Mouse (Mus musculus) CH12.LX (cell line): Measurements from ENCODE around the gene Cox8a. TPM values are rescaled to one million over a fixed set of nuclear protein-coding genes. Genes with fewer than 3 reads are reported as not detected.

Source experiments
- DNase-seq: peaks from one replicate; pipeline ENCODE4 v3.0.0-alpha.2; 2013; ENCODE audit errors: extremely low read depth
- H3K27ac ChIP-seq: 2 replicates; pipeline ENCODE4 v1.5.1; 2012; ENCODE audit warnings: low read depth, mild to moderate bottlenecking, control low read depth, moderate library complexity; ENCODE audit not compliant: insufficient read depth
- H3K27me3 ChIP-seq: replicated peaks from 2 replicates; pipeline ENCODE3; 2012; ENCODE audit warnings: inconsistent platforms
- H3K36me3 ChIP-seq, 2 experiments: replicated peaks in 1 of 2; 2 replicates each; pipeline versions ENCODE3 to v1.6.1; 2012; ENCODE audit warnings: inconsistent platforms in 1 of 2, low read length in 1 of 2, mild to moderate bottlenecking in 1 of 2, mixed read lengths in 1 of 2, moderate library complexity in 1 of 2; ENCODE audit not compliant: control insufficient read depth in 1 of 2, insufficient read depth in 1 of 2
- H3K4me1 ChIP-seq, 2 experiments: 2 replicates each; pipeline ENCODE4 v1.6.1; 2012; ENCODE audit warnings: inconsistent platforms in 1 of 2, moderate library complexity in 1 of 2; ENCODE audit not compliant: insufficient read depth in 2 of 2, control insufficient read depth in 1 of 2
- H3K4me2 ChIP-seq: 2 replicates; pipeline ENCODE4 v1.6.1; 2012; ENCODE audit warnings: low read depth, mild to moderate bottlenecking, control low read depth; ENCODE audit not compliant: poor library complexity, insufficient read depth, severe bottlenecking
- H3K4me3 ChIP-seq, 3 experiments: fragments of 150-350 bp in 1 of 3; sonication (generic) in 1 of 3; replicated peaks in 1 of 3; 2 replicates each; pipeline versions ENCODE3 to v1.5.1; 2011 to 2012; ENCODE audit warnings: low read depth in 2 of 3, low read length in 2 of 3, mild to moderate bottlenecking in 2 of 3, moderate library complexity in 2 of 3, control low read depth in 1 of 3, improper control_type of control experiment in 1 of 3, inconsistent platforms in 1 of 3, mixed read lengths in 1 of 3; ENCODE audit not compliant: poor library complexity in 1 of 3
- H3K79me2 ChIP-seq: replicated peaks from 2 replicates; pipeline ENCODE4 v1.6.1; 2012; ENCODE audit warnings: mild to moderate bottlenecking, moderate library complexity; ENCODE audit not compliant: control insufficient read depth, poor library complexity, insufficient read depth, severe bottlenecking; ENCODE audit errors: extremely low read depth
- H3K9ac ChIP-seq: 2 replicates; pipeline ENCODE4 v1.6.1; 2012; ENCODE audit warnings: low read depth, mild to moderate bottlenecking, control low read depth, moderate library complexity; ENCODE audit not compliant: insufficient read depth
- H3K9me3 ChIP-seq: replicated peaks from 2 replicates; pipeline ENCODE3; 2012; ENCODE audit warnings: low read length, inconsistent platforms, mixed read lengths
- BHLHE40 ChIP-seq: IDR thresholded peaks from 2 replicates; pipeline ENCODE4 v1.6.1; 2011; ENCODE audit warnings: mild to moderate bottlenecking, low read depth, low read length, improper control_type of control experiment
- CHD1 ChIP-seq: IDR thresholded peaks from 2 replicates; pipeline ENCODE4 v1.6.1; 2012; ENCODE audit warnings: low read depth, low read length, improper control_type of control experiment, inconsistent platforms
- CHD2 ChIP-seq: IDR thresholded peaks from 2 replicates; pipeline ENCODE4 v1.6.1; 2011; ENCODE audit warnings: low read length, improper control_type of control experiment
- CTCF ChIP-seq, 2 experiments: IDR thresholded peaks in 1 of 2; conservative IDR thresholded peaks in 1 of 2; 2 replicates each; pipeline ENCODE4 v1.5.1; 2011 to 2012; ENCODE audit warnings: low read depth in 2 of 2, low read length in 2 of 2, improper control_type of control experiment in 1 of 2, inconsistent platforms in 1 of 2, mild to moderate bottlenecking in 1 of 2, moderate library complexity in 1 of 2
- E2F4 ChIP-seq: IDR thresholded peaks from 2 replicates; pipeline ENCODE4 v1.6.1; 2011; ENCODE audit warnings: low read depth, low read length, improper control_type of control experiment; ENCODE audit not compliant: insufficient replicate concordance
- ELF1 ChIP-seq: IDR thresholded peaks from 2 replicates; pipeline ENCODE4 v1.6.1; 2014; ENCODE audit warnings: low read depth, mild to moderate bottlenecking, inconsistent platforms, low read length, improper control_type of control experiment
- EP300 ChIP-seq: IDR thresholded peaks from 2 replicates; pipeline ENCODE4 v1.6.1; 2011; ENCODE audit warnings: low read length, improper control_type of control experiment
- ETS1 ChIP-seq: conservative IDR thresholded peaks from 2 replicates; pipeline ENCODE4 v1.6.1; 2012; ENCODE audit warnings: low read depth, mild to moderate bottlenecking, inconsistent platforms, low read length, improper control_type of control experiment, moderate library complexity
- HCFC1 ChIP-seq: IDR thresholded peaks from 2 replicates; pipeline ENCODE4 v1.6.1; 2012; ENCODE audit warnings: low read depth, mild to moderate bottlenecking, inconsistent platforms, low read length, improper control_type of control experiment
- IRF4 ChIP-seq: IDR thresholded peaks from 2 replicates; pipeline ENCODE4 v1.6.1; 2014; ENCODE audit warnings: low read depth, mild to moderate bottlenecking, inconsistent platforms, low read length, improper control_type of control experiment
- JUN ChIP-seq: IDR thresholded peaks from 2 replicates; pipeline ENCODE4 v1.6.1; 2011; ENCODE audit warnings: low read depth, mild to moderate bottlenecking, low read length, improper control_type of control experiment, moderate library complexity; ENCODE audit not compliant: insufficient read depth
- JUND ChIP-seq: conservative IDR thresholded peaks from 2 replicates; pipeline ENCODE4 v1.6.1; 2011; ENCODE audit warnings: low read depth, low read length, improper control_type of control experiment
- KAT2A ChIP-seq: IDR thresholded peaks from 2 replicates; pipeline ENCODE4 v1.6.1; 2012; ENCODE audit warnings: low read length, improper control_type of control experiment, inconsistent platforms; ENCODE audit not compliant: insufficient replicate concordance
- MAFK ChIP-seq: IDR thresholded peaks from 2 replicates; pipeline ENCODE4 v1.6.1; 2011; ENCODE audit warnings: low read length, improper control_type of control experiment; ENCODE audit not compliant: insufficient replicate concordance
- MAX ChIP-seq: IDR thresholded peaks from 2 replicates; pipeline ENCODE4 v1.6.1; 2011; ENCODE audit warnings: low read length, improper control_type of control experiment
- MYC ChIP-seq: IDR thresholded peaks from 2 replicates; pipeline ENCODE4 v1.6.1; 2011; ENCODE audit warnings: low read depth, mild to moderate bottlenecking, improper control_type of control experiment, low read length
- NELFE ChIP-seq: IDR thresholded peaks from 2 replicates; pipeline ENCODE4 v1.6.1; 2011; ENCODE audit warnings: low read depth, low read length, improper control_type of control experiment
- NRF1 ChIP-seq: IDR thresholded peaks from 2 replicates; pipeline ENCODE4 v1.6.1; 2014; ENCODE audit warnings: low read depth, mild to moderate bottlenecking, inconsistent platforms, low read length, improper control_type of control experiment, moderate library complexity
- POLR2A ChIP-seq: IDR thresholded peaks from 2 replicates; pipeline ENCODE4 v1.6.1; 2011; ENCODE audit warnings: low read depth, mild to moderate bottlenecking, improper control_type of control experiment, low read length
- POLR2AphosphoS2 ChIP-seq: IDR thresholded peaks from 2 replicates; pipeline ENCODE4 v1.6.1; 2011; ENCODE audit warnings: low read depth, low read length, improper control_type of control experiment
- RAD21 ChIP-seq: IDR thresholded peaks from 2 replicates; pipeline ENCODE4 v1.6.1; 2011; ENCODE audit warnings: low read depth, mild to moderate bottlenecking, low read length, improper control_type of control experiment, moderate library complexity
- RCOR1 ChIP-seq: conservative IDR thresholded peaks from 2 replicates; pipeline ENCODE4 v1.6.1; 2012; ENCODE audit warnings: low read depth, mild to moderate bottlenecking, inconsistent platforms, low read length, improper control_type of control experiment
- SMC3 ChIP-seq: IDR thresholded peaks from 2 replicates; pipeline ENCODE4 v1.6.1; 2011; ENCODE audit warnings: low read depth, low read length, improper control_type of control experiment
- TBP ChIP-seq: conservative IDR thresholded peaks from 2 replicates; pipeline ENCODE4 v1.6.1; 2011; ENCODE audit warnings: low read depth, low read length, improper control_type of control experiment
- UBTF ChIP-seq: IDR thresholded peaks from 2 replicates; pipeline ENCODE4 v1.6.1; 2012; ENCODE audit warnings: low read depth, mild to moderate bottlenecking, inconsistent platforms, low read length, improper control_type of control experiment, moderate library complexity
- USF1 ChIP-seq: IDR thresholded peaks from 2 replicates; pipeline ENCODE4 v1.6.1; 2014; ENCODE audit warnings: low read depth, mild to moderate bottlenecking, inconsistent platforms, low read length, improper control_type of control experiment
- USF2 ChIP-seq: conservative IDR thresholded peaks from 2 replicates; pipeline ENCODE4 v1.6.1; 2011; ENCODE audit warnings: low read depth, low read length, improper control_type of control experiment
- ZKSCAN1 ChIP-seq: IDR thresholded peaks from 2 replicates; pipeline ENCODE4 v1.6.1; 2012; ENCODE audit warnings: low read depth, inconsistent platforms, low read length, improper control_type of control experiment, borderline replicate concordance
- ZMIZ1 ChIP-seq: IDR thresholded peaks from 2 replicates; pipeline ENCODE4 v1.6.1; 2012; ENCODE audit warnings: low read depth, mild to moderate bottlenecking, inconsistent platforms, low read length, improper control_type of control experiment
- ZNF384 ChIP-seq: IDR thresholded peaks from 2 replicates; pipeline ENCODE4 v1.6.1; 2012; ENCODE audit warnings: low read depth, low read length, improper control_type of control experiment, inconsistent platforms
- dilution Hi-C: fragments of 300-500 bp; cut with MboI; formaldehyde crosslinking; loops from 2 replicates; pipeline ENCODE4 v1.14.3; 2020; ENCODE audit warnings: low sequenced_read_pairs; ENCODE audit not compliant: extremely low pct_unique_long_range_greater_than_20kb, extremely low pct_ligation_motif_present
- in situ Hi-C: fragments of 300-500 bp; cut with MboI; formaldehyde crosslinking; loops from 3 replicates; pipeline ENCODE4 v1.14.3; 2019; ENCODE audit warnings: low sequenced_read_pairs, low pct_ligation_motif_present, low pct_unique_long_range_greater_than_20kb, mixed read lengths
- polyA plus RNA-seq: library from polyadenylated mRNA; unstranded; fragments of >175 nt; gene quantifications from 2 replicates; pipeline ENCODE4 v1.2.1, GENCODE M21; 2012; ENCODE audit warnings: low read depth; ENCODE audit not compliant: insufficient read length
- total RNA-seq, 2 experiments: library from RNA; depleted of rRNA; stranded (reverse); fragments of 300-350 nt in 1 of 2; fragments of >200 nt in 1 of 2; gene quantifications; 2 replicates each; pipeline ENCODE4 v1.2.3; 2012 to 2014

The Cox8a gene
- total and polyA plus RNA-seq, 3 experiments: 326 to 896 (median 822) TPM

- no peaks in the 10 kb centered on the region for H3K36me3 ChIP-seq
- H3K27me3 ChIP-seq: peaks cover 86% of the 10 kb centered on the region
- no peaks in the 10 kb centered on the region for H3K79me2 ChIP-seq
- DNase-seq: no peak
- peaks cover 2 to 11% of the 10 kb centered on the region in 2 experiments; a peak in 2 of 4 replicates for H3K4me1 ChIP-seq
- in situ Hi-C loops: no loop called here
- no peak overlapping the region for H3K27ac ChIP-seq
- dilution Hi-C loops: no loop called here
- no peak overlapping the region for H3K4me2 ChIP-seq
- H3K9me3 ChIP-seq: no peaks in the 10 kb centered on the region
- H3K9ac ChIP-seq: no peak overlapping the region
- no peak overlapping the region for H3K4me3 ChIP-seq
- TF ChIP-seq ZKSCAN1 (no peak), EP300 (no peak), UBTF (no peak), ELF1 (no peak), IRF4 (no peak), USF2 (no peak), RAD21 (no peak), KAT2A (no peak), CHD2 (no peak), MAX (no peak), MYC (no peak), NELFE (no peak), TBP (no peak), HCFC1 (no peak), BHLHE40 (no peak), ZMIZ1 (no peak), JUN (no peak), MAFK (no peak), NRF1 (no peak), ZNF384 (no peak)
Measured at GRCm38 (mm10) chr19:7172051-7172866, 45.2 kb downstream of the Cox8a start.

GRCm38 (mm10) chr19:7171447-7171846 lies 46.0 kb downstream of the Cox8a start:
- no peaks in the 10 kb centered on the region for H3K79me2 ChIP-seq
- no peak overlapping the region for H3K4me2 ChIP-seq
- no peak overlapping the region for H3K9ac ChIP-seq
- TF ChIP-seq USF1 (no peak), MAFK (no peak), TBP (no peak), JUND (no peak), POLR2A (no peak), POLR2AphosphoS2 (no peak), RCOR1 (no peak), HCFC1 (no peak), ELF1 (no peak), CTCF (conservative IDR thresholded peaks at IDR 0.05 in 1 of 2, IDR thresholded peaks at IDR 0.05 in 1 of 2; ENCODE audit: low read depth in 2 of 2, low read length in 2 of 2) (no peak), NRF1 (no peak), ZKSCAN1 (no peak), CHD1 (no peak), ETS1 (no peak), SMC3 (no peak), ZNF384 (no peak), EP300 (no peak), CHD2 (no peak), E2F4 (no peak)
- no peaks in the 10 kb centered on the region for H3K36me3 ChIP-seq
- H3K27me3 ChIP-seq: peaks cover 87% of the 10 kb centered on the region
- dilution Hi-C loops (no loop called here), in situ Hi-C loops (no loop called here)
- no peaks in the 10 kb centered on the region for H3K9me3 ChIP-seq
- no peak overlapping the region for H3K4me3 ChIP-seq
- no peak overlapping the region for H3K27ac ChIP-seq
- peaks cover 2 to 11% of the 10 kb centered on the region in 2 experiments; a peak in 2 of 4 replicates for H3K4me1 ChIP-seq
- peak; percentile 6 for DNase-seq
